Mouse (Mus musculus): Measurements from ENCODE around the gene Anp32a.

The Anp32a gene

GRCm38 (mm10) chr9:62341123-62341486, at the start of gene Anp32a:
Gene Anp32a (plus strand): TSS chr9:62341293.
- peak; percentile 99 for DNase-seq

GRCm38 (mm10) chr9:62295006-62295698, 45.9 kb upstream of the Anp32a start:
- peak; percentile 79 for DNase-seq

GRCm38 (mm10) chr9:62296891-62297290, 44.2 kb upstream of the Anp32a start:
- DNase-seq = no peak

- no peak for DNase-seq
These were observed 25.5 kb upstream of the Anp32a start for GRCm38 (mm10) chr9:62315556-62315955.

GRCm38 (mm10) chr9:62318729-62319128, 22.4 kb upstream of the Anp32a start:
- no peak for DNase-seq

GRCm38 (mm10) chr9:62323816-62324215, 17.3 kb upstream of the Anp32a start:
- no peak for DNase-seq

GRCm38 (mm10) chr9:62325965-62326364, 15.1 kb upstream of the Anp32a start:
- DNase-seq = no peak

GRCm38 (mm10) chr9:62334298-62334825, 6.7 kb upstream of the Anp32a start:
- DNase-seq = no peak

GRCm38 (mm10) chr9:62335396-62335795, 5.7 kb upstream of the Anp32a start:
- no peak for DNase-seq

GRCm38 (mm10) chr9:62337924-62338635, 3.0 kb upstream of the Anp32a start:
- DNase-seq = no peak

- no peak for DNase-seq
These were observed 2.4 kb upstream of the Anp32a start for GRCm38 (mm10) chr9:62338636-62339191.

GRCm38 (mm10) chr9:62340301-62341122, 581 bp upstream of the Anp32a start:
- no peak for DNase-seq

- peak; percentile 57 for DNase-seq
These were observed 778 bp downstream of the Anp32a start for GRCm38 (mm10) chr9:62341701-62342440.

- DNase-seq = peak; percentile 82
These were observed 1.5 kb downstream of the Anp32a start for GRCm38 (mm10) chr9:62342441-62343191.

GRCm38 (mm10) chr9:62343192-62343903, 2.3 kb downstream of the Anp32a start:
- DNase-seq = peak; percentile 86

GRCm38 (mm10) chr9:62343904-62344491, 2.9 kb downstream of the Anp32a start:
- peak; percentile 85 for DNase-seq

- peak; percentile 77 for DNase-seq
These were observed 3.5 kb downstream of the Anp32a start for GRCm38 (mm10) chr9:62344545-62344944.

- peak; percentile 78 for DNase-seq
These were observed 4.0 kb downstream of the Anp32a start for GRCm38 (mm10) chr9:62345081-62345481.

GRCm38 (mm10) chr9:62345633-62346387, 4.7 kb downstream of the Anp32a start:
- DNase-seq = peak; percentile 31

GRCm38 (mm10) chr9:62346388-62346679, 5.2 kb downstream of the Anp32a start:
- DNase-seq = peak; percentile 38

Data from kidney, adult 18-20 months (tissue).